Mouse (Mus musculus) lung, postnatal 0 days (tissue): ENCODE results near the gene Crygc.

Experiments used
- CTCF ChIP-seq: IDR thresholded peaks from 2 replicates; pipeline ENCODE4 v1.5.1; 2016; ENCODE audit warnings: antibody characterized with exemption, mild to moderate bottlenecking
- EP300 ChIP-seq: IDR thresholded peaks from 2 replicates; pipeline ENCODE4 v1.6.1; 2016; ENCODE audit warnings: antibody characterized with exemption, mild to moderate bottlenecking, control low read depth

DNA sequence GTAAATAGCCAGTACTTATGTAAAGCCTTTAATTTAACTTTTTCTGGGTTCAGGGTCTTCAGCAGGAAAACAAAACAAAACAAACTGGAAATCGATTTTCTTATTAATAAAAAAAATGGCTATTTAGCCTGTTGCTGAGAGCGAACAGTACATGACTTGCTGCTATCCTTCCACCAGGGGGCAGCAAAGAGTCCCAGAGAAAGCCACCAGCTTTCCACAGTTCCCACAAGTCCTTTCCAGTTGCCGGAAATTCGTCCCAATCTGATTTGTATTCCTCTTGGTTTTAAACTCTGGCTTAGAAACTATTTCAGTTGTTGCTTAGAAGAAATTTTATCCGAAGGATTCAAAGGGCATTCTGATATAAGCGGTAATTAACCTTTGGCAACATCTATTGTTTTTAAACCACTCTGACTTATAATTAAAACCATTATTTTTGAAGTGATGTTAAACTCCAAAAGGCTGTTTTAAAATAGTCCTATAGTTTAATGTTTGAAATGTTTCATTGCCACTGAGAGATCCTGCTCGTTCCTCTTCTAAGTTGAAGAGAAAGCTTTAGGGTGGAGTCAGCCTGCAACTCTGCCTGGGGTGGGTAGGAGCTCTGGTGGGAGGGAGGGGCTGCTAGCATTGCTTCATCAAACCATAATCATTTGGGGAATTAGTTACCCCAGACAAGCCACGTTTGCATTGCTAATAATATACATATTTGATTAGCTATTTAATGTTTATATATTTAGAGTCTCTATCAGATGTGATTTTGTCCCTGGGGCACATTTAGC lies 38.7 kb upstream of the Crygc start:
- TF ChIP-seq CTCF (peak; percentile 90), EP300 (peak; percentile 37; the same call in 1 of the 2 replicates)
